Mouse (Mus musculus) cortical plate, adult 2 months (tissue): ENCODE results near the gene Pex6.

Experiments
- CTCF ChIP-seq: fragments of 200-500 bp; IDR thresholded peaks from 2 replicates; pipeline ENCODE4 v1.5.1; 2011; ENCODE audit warnings: mild to moderate bottlenecking, control low read depth, low read length; ENCODE audit not compliant: insufficient read depth; ENCODE audit errors: extremely low read depth
- POLR2A ChIP-seq: fragments of 200-500 bp; IDR thresholded peaks from 2 replicates; pipeline ENCODE4 v1.6.1; 2011; ENCODE audit warnings: mild to moderate bottlenecking, low read length, control low read depth; ENCODE audit not compliant: insufficient read depth; ENCODE audit errors: extremely low read depth

GRCm38 (mm10) chr17:46751056-46751793 lies 40.0 kb downstream of the Pex6 start:
- no peak for TF ChIP-seq CTCF
- TF ChIP-seq POLR2A = no peak
